Comparison of ENCODE assay signal across 8 mouse cellular contexts in the genomic region with DNA sequence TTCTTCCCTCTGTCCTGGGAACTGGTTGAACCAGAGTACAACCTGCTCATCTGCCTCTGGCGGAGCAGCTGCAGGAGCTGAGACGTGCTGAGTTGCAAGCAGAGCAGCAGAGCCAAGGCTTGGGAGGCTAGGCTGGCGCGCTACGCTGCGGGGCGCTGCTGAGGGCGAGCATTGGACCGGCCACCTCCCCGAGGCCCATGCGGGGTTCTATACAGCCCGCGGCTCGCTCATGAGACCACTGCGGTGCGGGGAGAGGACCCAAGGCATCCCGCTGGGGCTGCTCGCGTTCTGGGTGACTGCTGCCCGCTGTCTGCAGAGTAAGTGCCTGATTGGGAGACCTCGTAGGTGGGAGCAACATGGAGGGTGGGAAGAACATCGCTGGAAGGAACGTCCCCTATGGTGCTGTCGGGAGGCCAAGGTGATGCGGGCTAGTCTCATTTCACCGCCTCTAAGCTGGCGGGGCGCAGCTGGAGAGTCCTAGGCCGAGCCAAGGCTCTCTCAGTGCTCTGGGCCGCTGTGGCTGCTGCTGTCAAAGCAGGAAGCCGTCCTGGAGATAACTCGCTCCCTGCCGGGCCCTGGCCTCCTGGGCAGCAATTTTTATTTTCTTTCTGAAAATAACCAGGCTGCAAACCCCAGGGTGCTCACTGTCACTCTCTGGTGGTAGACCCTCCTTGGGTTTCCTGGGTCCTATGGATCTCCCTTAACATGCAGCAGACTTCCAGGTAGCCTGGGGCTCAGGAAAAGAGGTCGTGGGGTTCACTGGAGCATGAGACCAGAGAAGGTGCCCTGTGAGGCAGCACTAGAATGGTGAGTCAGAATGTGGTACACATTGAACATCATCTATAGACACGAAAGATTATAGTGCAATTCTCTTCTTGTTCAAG. TPM values are rescaled to one million over a fixed set of nuclear protein-coding genes. Genes with fewer than 3 reads are reported as not detected.
DNase-seq lines count a peak whose midpoint lies in the region; ATAC-seq and TF ChIP-seq lines count a peak whose summit lies in the region.

TSS of gene Vstm5 (plus strand) at position 4 of the 884 bp plus-strand sequence.

- no peak; the same call in 1 of the 2 replicates for TF ChIP-seq CTCF in kidney, adult 2 months (conservative IDR thresholded peaks at IDR 0.05; ENCODE audit: insufficient read depth, insufficient read length, low read depth, low read length)
- peak; percentile 30 for TF ChIP-seq CTCF in layer of hippocampus, adult 2 months (conservative IDR thresholded peaks at IDR 0.05)
- peak; percentile 54 for TF ChIP-seq CTCF in lung, postnatal 0 days (IDR thresholded peaks at IDR 0.05)

- no peaks in the 10 kb centered on the region for H3K36me3 ChIP-seq in kidney, adult 2 months (ENCODE audit: control insufficient read depth, insufficient read depth, low read length)
- H3K36me3 ChIP-seq in heart, embryonic 15.5 days, result no peaks in the 10 kb centered on the region
- H3K36me3 ChIP-seq in lung, postnatal 0 days (ENCODE audit: insufficient read depth, low read length), result no peaks in the 10 kb centered on the region

- DNase-seq in kidney, adult 2 months, result peak; percentile 59
- no peak for DNase-seq in kidney, adult 9 months
- peak; percentile 74 for DNase-seq in embryo, embryonic 11 days
- peak; percentile 21 to 26 for DNase-seq in layer of hippocampus, adult 2 months (ENCODE audit: low spot score in 2 of 2)
- peak; percentile 41 for DNase-seq in lung, postnatal 0 days (ENCODE audit: low spot score)
- peak; percentile 20 to 44 for DNase-seq in right cerebral cortex, adult 2 months (ENCODE audit: low spot score in 2 of 2)
- DNase-seq in B cell, adult 2 months, result no peak

- no peak for TF ChIP-seq EP300 in lung, postnatal 0 days (IDR thresholded peaks at IDR 0.05)

- H3K27ac ChIP-seq in kidney, adult 2 months (ENCODE audit: insufficient read depth, low read depth, low read length), result peak within 1 kb of the TSS; percentile 29
- H3K27ac ChIP-seq in heart, embryonic 15.5 days, result peak within 1 kb of the TSS; percentile 68
- H3K27ac ChIP-seq in layer of hippocampus, adult 2 months, result peak within 1 kb of the TSS; percentile 59; the same call in 1 of the 2 replicates
- peak within 1 kb of the TSS; percentile 57; the same call in 1 of the 2 replicates for H3K27ac ChIP-seq in lung, postnatal 0 days (ENCODE audit: low read length)

- no peak for TF ChIP-seq POLR2A in kidney, adult 2 months (IDR thresholded peaks at IDR 0.05; ENCODE audit: low read depth, low read length)

- H3K9me3 ChIP-seq in heart, embryonic 15.5 days (replicated peaks), result no peaks in the 10 kb centered on the region
- no peaks in the 10 kb centered on the region for H3K9me3 ChIP-seq in lung, postnatal 0 days (ENCODE audit: low read length)

- ATAC-seq in heart, embryonic 15.5 days (replicated peaks; ENCODE audit: insufficient number of reproducible peaks, insufficient read depth, low FRiP score, low read depth), result peak; percentile 54
- 0 out of 2 replicates have a peak, but pooled peaks have one; percentile 25 for ATAC-seq in lung, postnatal 0 days

- peak within 1 kb of the TSS; percentile 62 for H3K9ac ChIP-seq in heart, embryonic 15.5 days
- H3K9ac ChIP-seq in lung, postnatal 0 days (replicated peaks; ENCODE audit: low read depth), result peak within 1 kb of the TSS; percentile 40

- H3K4me1 ChIP-seq in kidney, adult 2 months (ENCODE audit: control insufficient read depth, insufficient read depth, low read length), result peaks cover 15% of the 10 kb centered on the region; the same call in 1 of the 2 replicates
- peaks cover 24% of the 10 kb centered on the region for H3K4me1 ChIP-seq in heart, embryonic 15.5 days (replicated peaks)
- peaks cover 7% of the 10 kb centered on the region; the same call in 1 of the 2 replicates for H3K4me1 ChIP-seq in lung, postnatal 0 days (ENCODE audit: insufficient read depth, low read depth, low read length)

- peak within 1 kb of the TSS; percentile 97 for H3K4me2 ChIP-seq in heart, embryonic 15.5 days
- H3K4me2 ChIP-seq in lung, postnatal 0 days (replicated peaks; ENCODE audit: low read depth, low read length), result peak within 1 kb of the TSS; percentile 69

- 5% methylated on average over 35 of the region's 35 CpGs for WGBS in kidney, adult 2 months
- 5% methylated on average over 35 of the region's 35 CpGs for WGBS in heart, embryonic 15.5 days
- WGBS in lung, postnatal 0 days, result 8% methylated on average over 35 of the region's 35 CpGs

- peak within 1 kb of the TSS; percentile 57 for H3K4me3 ChIP-seq in kidney, adult 2 months (ENCODE audit: insufficient read depth, low read depth, low read length)
- H3K4me3 ChIP-seq in heart, embryonic 15.5 days, result peak within 1 kb of the TSS; percentile 60
- peak within 1 kb of the TSS; percentile 49 for H3K4me3 ChIP-seq in layer of hippocampus, adult 2 months
- peak within 1 kb of the TSS; percentile 33 for H3K4me3 ChIP-seq in lung, postnatal 0 days (ENCODE audit: low read depth, low read length)

- H3K27me3 ChIP-seq in kidney, adult 2 months (replicated peaks; ENCODE audit: control insufficient read depth, insufficient read depth, low read length), result no peaks in the 10 kb centered on the region
- H3K27me3 ChIP-seq in heart, embryonic 15.5 days, result 0 out of 2 replicates have a peak, but pooled peaks cover 2% of the 10 kb centered on the region
- no peaks in the 10 kb centered on the region for H3K27me3 ChIP-seq in lung, postnatal 0 days (replicated peaks; ENCODE audit: insufficient read depth, low read length)

RNA-seq across cellular contexts. Expression of gene Vstm5, which starts in this region (rescaled TPM):
- polyA plus RNA-seq in kidney, adult 2 months (2012; rRNA removed), result 11.6 and 15.6 TPM in 2 replicates
- polyA plus RNA-seq in heart, embryonic 15.5 days (2015; fragmentation: Nextera tagmentation; extraction: Ambion mirVana), result 1.5 and 2.3 TPM in 2 replicates
- 1 to 10 TPM; 5.3 to 6.8 TPM for total RNA-seq in layer of hippocampus, adult 2 months (2021)
- polyA plus RNA-seq in lung, postnatal 0 days (2015; fragmentation: Nextera tagmentation; extraction: Ambion mirVana), result 2.6 and 3.0 TPM in 2 replicates

Comparison
In these comparisons a context has a peak if more than half of its experiments do, and no peak if none do; other contexts are left out.
1. DNase-seq: peak in kidney, adult 2 months (single experiment), embryo, embryonic 11 days (single experiment), layer of hippocampus, adult 2 months (2 of 2), lung, postnatal 0 days (single experiment) and right cerebral cortex, adult 2 months (2 of 2); none in kidney, adult 9 months (single experiment) and B cell, adult 2 months (0 of 2).
2. Peak in every context shown above with its lines, with median percentiles within 50 percentile points of each other: H3K27ac ChIP-seq and H3K4me3 ChIP-seq.